Mouse (Mus musculus) megakaryocyte, embryonic 14.5 days (primary cell): ENCODE results near the gene Elfn1.

Experiments used
- FLI1 ChIP-seq: IDR thresholded peaks from 2 replicates; pipeline ENCODE4 v1.6.1; 2012; ENCODE audit warnings: low read length, inconsistent platforms, mixed read lengths
- GATA1 ChIP-seq: IDR thresholded peaks from 3 replicates; pipeline ENCODE4 v1.6.1; 2012; ENCODE audit warnings: mixed read lengths, low read length, inconsistent platforms, borderline replicate concordance

DNA sequence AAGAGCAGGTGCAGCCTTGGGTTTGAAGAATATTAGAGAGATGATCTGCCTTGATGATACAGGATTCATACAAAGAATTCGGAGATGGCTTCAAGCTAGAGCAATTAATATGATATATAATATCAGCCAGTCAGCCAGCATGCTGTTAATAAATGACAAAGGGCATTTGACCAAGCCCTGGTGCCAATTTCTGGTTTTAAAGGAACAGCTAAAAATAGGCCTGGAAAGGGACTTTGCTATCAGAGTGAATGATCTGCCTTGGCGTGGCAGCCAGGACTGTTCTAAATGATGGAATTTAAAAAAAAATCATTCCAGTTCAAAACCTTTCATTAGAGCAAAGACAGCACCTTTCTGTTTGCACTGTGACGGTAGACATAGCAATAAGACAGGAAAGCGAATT, 52.0 kb downstream of the Elfn1 start:
- TF ChIP-seq GATA1 (no peak), FLI1 (no peak)
